Mouse (Mus musculus): ENCODE measurements at regions not wholly inside any gene's neighbourhood (a gene's known extent, or its start where the extent isn't known, plus 50 kb on each side); places are given as distances from the start of the nearest gene placed in this dataset.
"Not testable (repeated sequence)": the region's sequence is repeated elsewhere in the genome, so short reads cannot be mapped to it uniquely, and the experiment has no call there.

GRCm38 (mm10) chr10:38347029-38347428 is 474.6 kb downstream of the Rfpl4b start:
- H3K4me3 ChIP-seq (ENCODE audit: low read depth, low read length); H3K9ac ChIP-seq (ENCODE audit: low read length): not testable (repeated sequence)

DNA sequence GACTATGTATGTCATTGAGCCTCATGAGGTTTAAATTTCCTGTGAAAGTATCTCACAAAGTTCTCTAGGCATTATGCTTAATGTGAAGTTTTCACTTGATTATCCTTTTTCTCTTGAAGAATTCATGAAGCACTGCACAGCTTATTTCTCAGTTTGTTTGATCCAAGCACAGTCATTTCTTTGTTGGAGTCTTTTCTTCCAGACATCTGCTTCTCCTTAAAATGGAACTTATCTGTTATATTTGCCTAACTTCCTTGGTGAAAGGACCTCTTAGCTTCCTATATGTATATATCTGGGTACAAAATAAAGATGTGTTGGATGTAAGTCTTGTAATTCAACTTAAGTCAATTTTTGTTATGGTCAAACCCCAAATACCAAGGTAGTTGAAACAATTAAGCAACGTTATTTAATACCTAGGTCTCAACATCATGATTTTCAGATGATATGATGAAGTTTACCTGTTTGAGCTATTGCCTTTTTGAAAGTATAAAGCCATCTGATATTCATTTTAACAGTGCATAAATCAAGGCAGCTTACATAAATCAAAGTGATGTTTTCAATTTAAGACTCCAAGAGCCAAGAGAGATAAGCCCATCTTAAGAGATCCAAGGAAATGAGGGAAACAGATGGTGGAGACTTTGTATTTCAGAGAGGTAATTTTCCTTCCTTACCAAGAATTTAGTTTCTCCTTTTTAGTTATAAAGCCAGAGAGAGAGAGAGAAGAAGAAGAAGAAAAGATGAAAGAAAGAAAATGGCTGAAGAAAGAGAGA is 481.0 kb downstream of the Rfpl4b start:
- H3K9ac ChIP-seq (ENCODE audit: low read length), result no peak overlapping the region
- WGBS, result 51% methylated on average over 1 of the region's 1 CpGs
- H3K4me1 ChIP-seq (ENCODE audit: control insufficient read depth, insufficient read depth, low read length), result no peaks in the 10 kb centered on the region
- DNase-seq (ENCODE audit: low spot score) (no peak), ATAC-seq (ENCODE audit: insufficient number of reproducible peaks, low FRiP score, low TSS enrichment, low read depth) (no peak)
- H3K36me3 ChIP-seq (ENCODE audit: control insufficient read depth, insufficient read depth, low read length), result no peaks in the 10 kb centered on the region
- H3K4me2 ChIP-seq (ENCODE audit: low read depth, severe bottlenecking), result no peak overlapping the region
- no peaks in the 10 kb centered on the region for H3K27me3 ChIP-seq (ENCODE audit: control insufficient read depth, insufficient read depth, low read length)
- no peak overlapping the region for H3K4me3 ChIP-seq (ENCODE audit: low read depth, low read length)
- H3K9me3 ChIP-seq (ENCODE audit: control insufficient read depth, low read length), result no peaks in the 10 kb centered on the region
- no peak overlapping the region for H3K27ac ChIP-seq (replicated peaks; ENCODE audit: low read depth, low read length)

More at GRCm38 (mm10) chr10:38347029-38347428, 474.6 kb downstream of the Rfpl4b start:
- DNase-seq (ENCODE audit: low spot score); H3K9me3 ChIP-seq (ENCODE audit: control insufficient read depth, low read length); H3K27ac ChIP-seq (replicated peaks; ENCODE audit: low read depth, low read length); H3K4me2 ChIP-seq (ENCODE audit: low read depth, severe bottlenecking); H3K36me3 ChIP-seq (ENCODE audit: control insufficient read depth, insufficient read depth, low read length); H3K27me3 ChIP-seq (ENCODE audit: control insufficient read depth, insufficient read depth, low read length); ATAC-seq (ENCODE audit: insufficient number of reproducible peaks, low FRiP score, low TSS enrichment, low read depth); H3K4me1 ChIP-seq (ENCODE audit: control insufficient read depth, insufficient read depth, low read length): not testable (repeated sequence)
- WGBS, result 49% methylated on average over 8 of the region's 8 CpGs

GRCm38 (mm10) chr10:38308716-38309392 is 512.7 kb downstream of the Rfpl4b start:
- no peak for ATAC-seq (ENCODE audit: insufficient number of reproducible peaks, low FRiP score, low TSS enrichment, low read depth)

GRCm38 (mm10) chr10:38295724-38296123 is 525.9 kb downstream of the Rfpl4b start:
- 0 out of 2 replicates have a peak, but pooled peaks have one; percentile 39 for ATAC-seq (ENCODE audit: insufficient number of reproducible peaks, low FRiP score, low TSS enrichment, low read depth)
- no peaks in the 10 kb centered on the region for H3K27me3 ChIP-seq (ENCODE audit: control insufficient read depth, insufficient read depth, low read length)

More at GRCm38 (mm10) chr10:38308716-38309392, 512.7 kb downstream of the Rfpl4b start:
- no peak for DNase-seq (ENCODE audit: low spot score)
- no peak overlapping the region for H3K27ac ChIP-seq (replicated peaks; ENCODE audit: low read depth, low read length)
- no peak overlapping the region for H3K9ac ChIP-seq (ENCODE audit: low read length)
- H3K27me3 ChIP-seq (ENCODE audit: control insufficient read depth, insufficient read depth, low read length), result no peaks in the 10 kb centered on the region
- WGBS, result 76% methylated on average over 5 of the region's 5 CpGs
- no peaks in the 10 kb centered on the region for H3K9me3 ChIP-seq (ENCODE audit: control insufficient read depth, low read length)
- H3K4me1 ChIP-seq (ENCODE audit: control insufficient read depth, insufficient read depth, low read length), result no peaks in the 10 kb centered on the region
- no peaks in the 10 kb centered on the region for H3K36me3 ChIP-seq (ENCODE audit: control insufficient read depth, insufficient read depth, low read length)
- H3K4me2 ChIP-seq (ENCODE audit: low read depth, severe bottlenecking), result no peak overlapping the region
- no peak overlapping the region for H3K4me3 ChIP-seq (ENCODE audit: low read depth, low read length)

DNA sequence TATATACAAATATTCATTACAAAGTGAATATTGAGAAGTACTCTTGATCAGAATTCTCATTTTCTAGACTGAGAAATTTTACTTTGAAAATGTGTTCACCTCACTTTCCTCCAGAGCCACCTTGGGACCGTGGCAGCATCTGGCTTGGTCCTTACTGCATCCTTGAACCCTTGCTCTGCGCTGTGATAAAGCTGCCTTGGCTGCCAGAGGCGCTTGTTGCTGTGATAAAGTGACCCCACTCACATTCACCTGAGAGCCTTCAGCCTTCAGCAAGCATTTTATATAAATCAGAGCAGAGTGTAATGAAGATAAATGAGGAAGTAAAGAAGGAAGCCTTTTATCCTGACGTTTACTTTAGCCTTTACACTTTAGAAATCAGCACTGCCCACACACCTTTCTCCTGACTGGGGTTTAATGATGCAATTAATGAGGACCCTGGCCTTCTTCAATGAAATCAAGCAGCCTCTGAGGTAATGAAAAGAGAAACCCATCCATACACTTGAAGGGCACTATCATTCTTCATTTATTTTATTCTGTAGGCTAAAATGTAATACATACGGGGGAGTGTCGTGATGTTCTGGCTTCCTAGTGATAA is 532.8 kb downstream of the Rfpl4b start:
- Histone ChIP-seq H3K9me3 (ENCODE audit: control insufficient read depth, low read length) (no peaks in the 10 kb centered on the region), H3K4me1 (ENCODE audit: control insufficient read depth, insufficient read depth, low read length) (no peaks in the 10 kb centered on the region), H3K27ac (replicated peaks; ENCODE audit: low read depth, low read length) (no peak overlapping the region), H3K9ac (ENCODE audit: low read length) (no peak overlapping the region), H3K36me3 (ENCODE audit: control insufficient read depth, insufficient read depth, low read length) (no peaks in the 10 kb centered on the region), H3K27me3 (ENCODE audit: control insufficient read depth, insufficient read depth, low read length) (no peaks in the 10 kb centered on the region), H3K4me2 (ENCODE audit: low read depth, severe bottlenecking) (no peak overlapping the region), H3K4me3 (ENCODE audit: low read depth, low read length) (no peak overlapping the region)
- WGBS, result 37% methylated on average over 6 of the region's 6 CpGs
- no peak for ATAC-seq (ENCODE audit: insufficient number of reproducible peaks, low FRiP score, low TSS enrichment, low read depth)
- DNase-seq (ENCODE audit: low spot score), result no peak

More at GRCm38 (mm10) chr10:38295724-38296123, 525.9 kb downstream of the Rfpl4b start:
- H3K9ac ChIP-seq (ENCODE audit: low read length), result no peak overlapping the region
- no peaks in the 10 kb centered on the region for H3K4me1 ChIP-seq (ENCODE audit: control insufficient read depth, insufficient read depth, low read length)
- H3K4me2 ChIP-seq (ENCODE audit: low read depth, severe bottlenecking), result no peak overlapping the region
- no peak overlapping the region for H3K4me3 ChIP-seq (ENCODE audit: low read depth, low read length)
- no peaks in the 10 kb centered on the region for H3K36me3 ChIP-seq (ENCODE audit: control insufficient read depth, insufficient read depth, low read length)
- no peak for DNase-seq (ENCODE audit: low spot score)
- WGBS, result 66% methylated on average over 2 of the region's 2 CpGs
- no peaks in the 10 kb centered on the region for H3K9me3 ChIP-seq (ENCODE audit: control insufficient read depth, low read length)
- H3K27ac ChIP-seq (replicated peaks; ENCODE audit: low read depth, low read length), result no peak overlapping the region

GRCm38 (mm10) chr10:38269136-38269535 is 552.4 kb downstream of the Rfpl4b start:
- Histone ChIP-seq H3K4me1 (ENCODE audit: control insufficient read depth, insufficient read depth, low read length) (no peaks in the 10 kb centered on the region), H3K4me3 (ENCODE audit: low read depth, low read length) (no peak overlapping the region), H3K4me2 (ENCODE audit: low read depth, severe bottlenecking) (no peak overlapping the region), H3K36me3 (ENCODE audit: control insufficient read depth, insufficient read depth, low read length) (no peaks in the 10 kb centered on the region), H3K9ac (ENCODE audit: low read length) (no peak overlapping the region), H3K9me3 (ENCODE audit: control insufficient read depth, low read length) (no peaks in the 10 kb centered on the region), H3K27me3 (ENCODE audit: control insufficient read depth, insufficient read depth, low read length) (no peaks in the 10 kb centered on the region), H3K27ac (replicated peaks; ENCODE audit: low read depth, low read length) (no peak overlapping the region)
- 92% methylated on average over 1 of the region's 1 CpGs for WGBS
- ATAC-seq (ENCODE audit: insufficient number of reproducible peaks, low FRiP score, low TSS enrichment, low read depth), result no peak
- no peak for DNase-seq (ENCODE audit: low spot score)

- 64% methylated on average over 3 of the region's 3 CpGs for WGBS
Measured at GRCm38 (mm10) chr10:38265564-38265963, 556.0 kb downstream of the Rfpl4b start.

GRCm38 (mm10) chr10:38246821-38247220 is 574.8 kb downstream of the Rfpl4b start:
- Histone ChIP-seq H3K27me3 (ENCODE audit: control insufficient read depth, insufficient read depth, low read length) (no peaks in the 10 kb centered on the region), H3K36me3 (ENCODE audit: control insufficient read depth, insufficient read depth, low read length) (no peaks in the 10 kb centered on the region), H3K4me1 (ENCODE audit: control insufficient read depth, insufficient read depth, low read length) (no peaks in the 10 kb centered on the region), H3K4me2 (ENCODE audit: low read depth, severe bottlenecking) (no peak overlapping the region), H3K9ac (ENCODE audit: low read length) (no peak overlapping the region), H3K27ac (replicated peaks; ENCODE audit: low read depth, low read length) (no peak overlapping the region), H3K9me3 (ENCODE audit: control insufficient read depth, low read length) (no peaks in the 10 kb centered on the region), H3K4me3 (ENCODE audit: low read depth, low read length) (no peak overlapping the region)
- ATAC-seq (ENCODE audit: insufficient number of reproducible peaks, low FRiP score, low TSS enrichment, low read depth) (no peak), DNase-seq (ENCODE audit: low spot score) (no peak)
- WGBS, result 82% methylated on average over 1 of the region's 1 CpGs

More at GRCm38 (mm10) chr10:38265564-38265963, 556.0 kb downstream of the Rfpl4b start:
- Histone ChIP-seq H3K27ac (replicated peaks; ENCODE audit: low read depth, low read length) (no peak overlapping the region), H3K9ac (ENCODE audit: low read length) (no peak overlapping the region), H3K9me3 (ENCODE audit: control insufficient read depth, low read length) (no peaks in the 10 kb centered on the region), H3K27me3 (ENCODE audit: control insufficient read depth, insufficient read depth, low read length) (no peaks in the 10 kb centered on the region), H3K4me3 (ENCODE audit: low read depth, low read length) (no peak overlapping the region), H3K36me3 (ENCODE audit: control insufficient read depth, insufficient read depth, low read length) (no peaks in the 10 kb centered on the region), H3K4me2 (ENCODE audit: low read depth, severe bottlenecking) (no peak overlapping the region), H3K4me1 (ENCODE audit: control insufficient read depth, insufficient read depth, low read length) (no peaks in the 10 kb centered on the region)
- DNase-seq (ENCODE audit: low spot score) (no peak), ATAC-seq (ENCODE audit: insufficient number of reproducible peaks, low FRiP score, low TSS enrichment, low read depth) (no peak)
